Mouse (Mus musculus): ENCODE data around the gene Mitd1.

The Mitd1 gene

DNA sequence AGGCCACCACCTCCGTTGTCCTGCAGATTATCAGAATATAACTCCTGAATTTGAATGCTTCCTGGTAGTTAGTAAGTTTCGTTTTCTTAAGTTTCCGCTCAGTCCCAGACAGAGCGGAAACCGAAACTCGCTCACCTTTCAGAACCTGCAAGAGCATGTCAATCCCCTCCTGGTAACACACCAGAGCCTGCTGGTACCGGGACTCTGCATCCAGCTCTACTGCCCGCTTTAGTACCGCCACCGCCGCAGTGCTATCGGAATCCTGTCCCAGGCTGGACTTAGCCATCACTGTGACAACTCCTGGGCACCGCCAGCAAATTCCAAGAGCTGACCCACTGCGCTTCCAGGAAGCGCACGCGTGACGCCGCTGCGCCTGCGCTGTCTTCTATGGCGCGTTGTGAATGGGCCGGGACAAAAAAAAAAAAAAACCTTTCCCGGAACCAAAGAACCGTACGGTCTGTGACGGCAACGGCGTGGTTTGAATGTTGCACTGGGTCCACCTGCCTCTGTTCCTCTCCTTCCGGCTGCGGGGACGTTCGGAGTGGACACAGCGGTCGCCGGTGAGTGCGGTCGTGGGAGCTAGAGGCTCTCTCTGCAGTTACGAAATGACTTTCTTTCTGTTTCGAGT, at the start of gene Mitd1, which contains the start of gene Mrpl30:
TSS of gene Mitd1 (minus strand) at position 387 of the 628 bp plus-strand sequence.
TSS of gene Mrpl30 (plus strand) at position 453 of the 628 bp plus-strand sequence.
- peak; percentile 86 to 93 for DNase-seq

DNA sequence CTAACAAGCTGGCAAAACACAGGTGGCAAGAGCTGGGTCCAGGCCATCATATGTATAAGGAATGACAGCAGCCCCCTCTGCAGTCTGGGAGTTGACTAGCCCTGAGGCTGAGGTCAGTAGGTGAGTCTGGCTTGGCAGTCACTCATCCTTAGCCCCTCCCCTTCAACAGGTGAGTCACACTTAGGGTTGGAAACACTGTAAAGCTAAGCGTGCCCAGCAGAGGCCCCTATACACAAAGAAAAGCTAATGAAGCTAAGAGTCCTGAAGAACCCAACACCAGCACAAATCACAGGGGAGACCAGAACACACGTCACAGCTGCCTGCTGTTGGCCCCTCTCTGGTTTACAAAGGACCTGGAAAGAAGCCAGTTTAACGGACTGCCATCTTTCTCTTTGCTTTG, 41.6 kb upstream of the Mitd1 start:
- DNase-seq: peak in 1 of 2 experiments; percentile 2

DNA sequence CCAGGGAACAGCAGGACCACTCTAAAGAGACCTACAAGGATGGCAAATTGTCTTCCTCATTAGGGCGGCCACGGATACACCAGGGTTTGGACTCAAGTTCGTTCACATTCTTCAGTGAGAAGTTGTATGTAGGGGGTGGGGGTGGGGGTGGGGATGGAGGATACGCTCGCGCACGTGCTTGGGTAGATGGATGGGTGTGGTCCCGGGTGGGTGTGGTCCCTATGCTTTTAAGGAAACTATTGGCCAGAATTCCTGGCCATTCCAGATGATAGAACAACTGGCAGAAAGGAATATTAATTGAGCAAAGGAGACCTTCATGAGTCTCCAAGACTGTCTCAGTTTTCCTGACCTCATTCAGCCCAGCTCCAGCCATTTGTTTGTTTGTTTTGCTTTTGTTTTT, 35.8 kb upstream of the Mitd1 start:
- no peak for DNase-seq

DNA sequence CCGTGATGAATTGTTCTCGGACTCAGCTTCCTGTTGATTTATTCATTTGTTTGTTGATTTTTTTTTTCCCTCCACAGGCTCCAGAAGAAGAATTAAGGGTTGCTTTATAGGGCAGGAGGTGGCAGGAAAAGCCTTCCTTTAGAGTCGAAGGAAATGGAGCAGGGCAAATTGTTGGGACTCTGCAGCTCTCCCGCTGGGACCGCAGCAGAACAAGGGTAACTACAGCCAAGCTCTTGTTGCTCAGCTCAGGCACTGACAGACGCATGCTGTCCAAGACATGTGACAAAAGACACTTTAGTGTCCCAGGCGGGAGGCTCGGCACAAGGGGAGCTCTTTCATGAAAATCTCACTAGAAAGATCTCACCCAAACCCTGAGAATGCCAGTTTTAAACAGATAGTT, 32.3 kb upstream of the Mitd1 start:
- DNase-seq: peak; percentile 30 to 34

DNA sequence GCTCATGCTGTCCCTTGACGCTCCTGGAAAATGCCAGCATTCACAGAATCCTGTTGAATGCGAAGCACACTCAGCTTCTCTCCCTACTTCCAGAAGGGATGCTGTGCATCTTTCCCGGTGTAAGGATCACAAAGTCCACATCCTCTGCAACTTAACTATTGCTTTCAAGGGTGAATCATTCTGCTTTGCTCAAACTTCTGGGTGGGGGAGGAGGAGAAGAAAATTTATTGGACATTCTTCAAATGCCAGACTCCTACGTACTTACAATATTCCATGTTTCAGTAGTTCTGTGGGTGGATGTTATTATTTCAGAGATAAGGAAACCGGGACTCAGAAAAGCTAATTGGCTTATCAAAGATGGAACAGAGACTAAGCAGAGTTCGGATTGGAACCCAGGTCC, 27.9 kb upstream of the Mitd1 start:
- DNase-seq: no peak

DNA sequence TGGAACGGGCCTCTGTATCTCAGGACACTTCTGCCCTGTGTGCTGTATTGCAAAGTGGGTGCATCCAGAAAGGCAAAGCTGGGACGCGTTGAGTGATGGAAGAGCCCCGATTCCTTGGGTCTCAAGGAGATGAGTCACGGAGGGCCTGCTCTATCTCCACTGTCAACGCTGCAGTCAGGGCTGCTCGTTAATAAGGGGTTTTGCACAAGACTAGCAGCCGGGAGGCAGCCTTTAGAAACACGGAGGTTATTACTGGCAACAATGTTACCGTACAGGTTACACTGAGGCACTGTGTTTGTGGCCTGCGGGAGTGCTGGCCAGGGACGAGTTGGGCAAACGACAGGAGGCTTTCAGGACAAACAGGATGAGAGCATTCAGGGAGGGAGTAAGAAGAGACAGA, 27.5 kb upstream of the Mitd1 start:
- no peak for DNase-seq

DNA sequence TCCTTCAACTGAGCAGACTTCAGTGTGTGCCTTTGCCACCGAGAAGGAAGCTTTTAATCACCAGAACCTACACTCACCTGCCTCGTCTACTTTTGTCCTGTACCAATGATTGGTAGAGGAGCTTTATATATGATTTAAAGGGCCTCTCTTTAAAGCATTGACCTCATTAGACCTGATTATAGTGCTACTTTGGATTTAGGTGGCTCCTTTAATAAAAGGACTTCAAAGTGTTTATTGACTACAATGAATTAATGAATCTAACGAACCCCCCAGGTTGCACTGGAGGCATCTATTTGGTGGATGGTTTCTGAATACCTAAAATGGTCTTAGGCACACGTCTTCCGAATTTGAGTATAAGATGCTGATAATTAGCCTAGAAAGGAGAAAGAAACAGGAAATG, 26.2 kb upstream of the Mitd1 start, which contains the start of gene Lyg2:
TSS of gene Lyg2 (minus strand) at position 101 of the 400 bp plus-strand sequence.
- DNase-seq: no peak

DNA sequence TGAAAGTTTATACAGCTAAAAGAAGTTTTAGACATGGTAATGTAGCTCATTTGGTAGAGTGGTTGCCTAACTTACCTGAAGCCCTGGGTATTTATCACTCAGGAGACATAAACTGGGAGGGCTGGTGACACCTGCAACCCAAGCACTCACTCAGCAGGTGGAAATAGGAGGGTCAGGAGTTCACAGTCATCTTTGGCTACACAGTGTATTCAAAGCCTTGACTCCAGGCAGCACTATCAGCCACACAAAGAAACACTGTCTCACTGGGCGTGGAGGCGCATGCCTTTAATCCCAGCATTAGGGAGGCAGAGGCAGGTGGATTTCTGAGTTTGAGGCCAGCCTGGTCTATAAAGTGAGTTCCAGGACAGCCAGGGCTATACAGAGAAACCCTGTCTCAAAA, 22.5 kb upstream of the Mitd1 start:
- no peak for DNase-seq

DNA sequence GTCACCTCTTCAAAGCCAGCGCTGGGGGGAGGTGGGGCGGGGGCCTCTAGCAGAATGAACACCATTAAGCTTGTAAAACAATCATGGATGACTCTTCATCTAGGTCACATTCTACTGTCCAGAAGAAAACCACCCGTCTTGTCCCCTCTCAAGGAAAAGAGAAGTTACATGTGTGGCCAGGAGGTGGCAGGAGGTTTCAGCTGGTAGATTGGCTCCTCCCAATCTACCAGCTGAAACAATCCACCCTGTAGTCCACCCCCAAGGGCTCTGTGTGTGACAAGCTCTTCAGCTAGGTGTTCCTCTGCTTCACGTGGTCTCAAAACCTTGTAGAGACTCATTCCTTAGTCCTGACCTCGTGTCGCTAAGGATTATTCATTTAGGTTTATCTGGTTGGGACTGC, 13.0 kb upstream of the Mitd1 start:
- DNase-seq: peak in 1 of 2 experiments; percentile 12

DNA sequence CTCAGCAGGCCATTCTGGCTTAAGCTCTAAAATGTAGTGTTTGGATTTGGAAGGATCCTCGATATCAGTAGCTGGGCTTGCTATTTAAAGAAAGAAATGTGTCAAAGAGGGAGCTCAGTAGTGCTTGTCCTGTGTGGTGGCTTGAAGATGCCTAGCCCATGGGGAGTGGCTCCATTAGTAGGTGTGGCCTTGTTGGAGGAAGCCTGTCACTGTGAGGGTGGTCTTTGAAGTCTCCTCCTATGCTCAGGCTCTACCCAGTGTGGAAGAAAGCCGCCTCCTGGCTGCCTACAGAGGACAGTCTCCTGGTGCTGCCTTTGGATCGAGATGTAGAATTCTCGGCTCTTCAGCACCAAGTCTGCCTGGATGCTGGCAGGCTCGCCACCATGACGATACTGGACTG, 10.1 kb upstream of the Mitd1 start:
- no peak for DNase-seq

DNA sequence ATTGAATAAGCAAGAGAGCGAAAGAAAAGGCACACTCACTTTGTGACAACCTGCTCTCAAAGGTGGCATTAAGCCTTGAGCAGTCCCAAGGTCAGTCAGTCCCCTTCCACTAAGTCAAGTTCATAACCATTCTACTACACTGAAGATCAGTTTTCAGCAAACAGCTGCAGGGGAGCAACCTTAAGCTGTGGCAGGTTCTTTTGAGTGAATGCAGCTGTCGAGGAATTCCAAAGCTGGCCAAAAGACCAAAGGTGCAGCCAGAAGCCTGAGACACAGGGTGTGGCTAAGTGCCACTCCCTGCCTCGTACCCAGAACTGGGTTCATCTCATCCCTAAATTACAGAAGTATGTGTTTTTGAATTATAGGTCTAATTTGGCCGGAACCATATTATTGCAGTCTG, 9.6 kb upstream of the Mitd1 start:
- no peak for DNase-seq

DNA sequence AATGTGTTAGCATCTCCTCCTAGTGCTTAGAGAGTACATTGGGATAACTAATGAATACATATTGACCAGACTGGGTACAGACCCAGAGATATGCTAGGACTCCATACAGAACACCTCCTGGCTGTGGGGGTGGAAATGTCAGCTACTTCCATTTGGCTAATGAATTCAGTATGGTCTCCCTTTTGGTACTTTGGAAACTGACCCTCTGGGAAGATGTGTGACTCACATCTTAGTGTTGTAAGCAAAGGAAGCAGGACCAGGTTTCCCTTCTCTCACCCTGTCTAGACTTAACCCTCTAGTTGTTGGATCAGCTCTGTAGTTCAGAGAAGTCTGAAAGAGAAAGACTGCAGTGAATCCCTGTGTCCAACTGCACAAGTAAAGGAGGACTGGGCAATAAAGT, 4.4 kb upstream of the Mitd1 start:
- no peak for DNase-seq

DNA sequence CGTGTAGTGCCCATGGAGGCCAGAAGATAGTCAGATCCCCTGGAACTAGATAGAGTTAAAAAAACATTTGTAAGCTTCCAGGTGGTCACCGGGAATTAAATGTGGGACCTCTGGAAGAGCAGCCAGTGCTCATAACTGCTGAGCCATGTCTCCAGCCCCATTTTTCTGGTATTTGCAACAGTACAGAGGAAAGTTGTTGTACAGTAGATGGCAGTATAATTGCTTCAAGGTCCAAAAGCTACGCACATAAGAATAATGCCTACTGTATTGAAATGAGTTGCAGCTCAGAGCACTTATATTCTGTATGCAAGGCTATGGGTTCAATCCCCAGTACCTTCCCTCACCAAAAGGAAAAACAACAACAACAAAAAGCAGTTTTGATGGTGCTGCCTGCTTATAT, 1.2 kb upstream of the Mitd1 start:
- no peak for DNase-seq

DNA sequence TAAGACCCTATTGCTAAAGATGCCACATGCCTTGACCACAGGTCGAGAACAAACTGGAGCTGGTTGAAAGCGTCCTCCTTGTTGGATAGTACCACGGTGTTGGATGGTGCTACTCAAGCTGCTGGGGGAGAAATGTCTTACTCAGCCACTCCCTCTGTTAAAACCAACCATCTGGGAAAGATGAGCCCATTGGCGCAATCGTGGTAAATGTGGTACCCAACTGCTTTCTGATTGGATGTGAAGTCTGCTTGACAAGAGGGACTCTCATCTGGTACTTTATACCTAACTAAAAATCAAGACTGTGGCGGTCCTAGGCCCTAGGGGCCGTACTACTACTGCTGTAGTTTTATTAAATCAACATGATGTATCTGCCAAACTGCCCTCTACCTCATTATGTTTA, 1.0 kb downstream of the Mitd1 start:
- no peak for DNase-seq

DNA sequence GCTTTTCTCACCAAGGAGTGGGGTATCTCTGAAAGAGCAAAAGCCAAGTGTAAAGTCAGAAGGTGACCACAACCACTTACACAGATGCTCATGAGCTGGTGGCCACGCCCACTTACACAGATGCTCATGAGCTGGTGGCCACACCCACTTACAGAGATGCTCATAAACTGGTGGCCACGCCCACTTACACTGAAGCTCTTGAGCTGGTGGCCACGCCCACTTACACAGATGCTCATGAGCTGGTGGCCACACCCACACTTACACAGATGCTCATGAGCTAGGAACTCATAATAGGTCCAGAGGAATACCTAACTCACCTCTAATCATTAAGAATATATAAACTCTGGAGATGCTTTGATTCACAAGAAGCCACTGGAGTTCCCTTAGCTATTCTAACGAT, 5.8 kb downstream of the Mitd1 start:
- no peak for DNase-seq

DNA sequence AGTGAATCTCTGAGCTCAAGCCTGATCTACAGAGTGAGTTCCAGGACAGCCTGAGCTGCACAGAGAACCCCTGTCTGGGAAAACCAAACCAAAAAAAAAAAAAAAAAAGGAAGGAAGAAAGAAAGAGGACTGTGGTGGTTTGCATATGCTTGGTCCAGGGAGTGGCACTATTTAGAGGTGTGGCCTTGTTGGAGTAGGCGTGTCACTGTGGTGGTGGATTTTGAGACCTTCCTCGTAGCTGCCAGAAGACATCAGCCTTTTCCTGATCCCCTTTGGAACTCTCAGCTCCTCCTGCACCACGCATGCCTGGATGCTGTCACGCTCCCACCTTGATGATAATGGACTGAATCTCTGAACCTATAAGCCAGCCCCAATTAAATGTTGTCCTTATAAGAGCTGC, 6.8 kb downstream of the Mitd1 start:
- DNase-seq: no peak

DNA sequence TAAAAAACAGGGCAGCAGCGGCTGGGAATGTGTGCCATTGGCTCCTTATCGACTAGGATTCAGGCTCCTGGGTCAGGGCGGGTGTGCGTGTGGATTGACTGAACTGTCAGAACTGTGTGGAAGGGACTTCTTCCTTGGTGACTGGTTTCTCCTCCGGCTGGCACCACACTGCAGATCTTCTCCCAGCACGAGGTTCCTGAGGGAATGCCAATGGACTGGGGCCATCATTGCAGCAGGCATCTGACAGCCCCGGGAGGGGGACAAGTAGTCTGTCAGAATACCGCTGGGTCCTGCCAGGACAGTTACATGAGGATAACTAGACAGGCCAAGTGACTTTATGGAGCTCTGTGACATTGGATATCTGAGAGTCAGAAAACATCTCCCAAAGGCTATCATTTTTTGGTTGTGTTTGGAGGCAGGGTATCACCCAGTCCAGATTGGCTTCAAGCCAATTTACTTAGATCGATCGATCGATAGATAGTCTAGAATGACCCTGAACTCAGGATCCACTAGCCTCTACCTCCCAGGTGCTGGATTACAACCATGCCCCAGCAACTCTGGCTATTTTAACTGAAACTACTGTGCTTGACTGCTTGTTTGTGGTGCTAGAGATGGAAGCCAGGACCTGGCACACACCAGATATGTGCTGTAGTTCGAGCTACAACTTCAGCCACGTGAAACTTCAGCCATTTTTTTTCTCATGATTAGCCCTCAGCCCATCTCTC, 12.3 kb downstream of the Mitd1 start:
- no peak for DNase-seq

DNA sequence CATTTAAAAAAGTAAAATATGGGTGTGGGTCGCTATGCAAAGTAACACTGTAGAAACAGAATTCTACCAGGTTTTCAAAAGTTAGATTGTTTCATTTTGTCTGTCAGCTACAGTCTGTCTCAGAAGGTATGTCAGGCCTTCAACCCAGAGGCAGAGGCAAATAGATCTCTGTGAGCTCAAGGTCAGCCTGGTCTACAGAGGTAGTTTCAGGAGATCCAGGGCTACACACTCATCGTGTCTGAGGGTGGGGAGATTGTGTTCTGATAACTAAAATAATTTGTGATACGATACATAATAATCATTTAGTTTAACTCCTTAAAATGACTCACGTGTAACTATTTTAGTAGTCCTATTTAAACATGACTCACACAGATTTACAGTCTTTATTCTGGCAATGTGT, 17.1 kb downstream of the Mitd1 start:
- DNase-seq: no peak

DNA sequence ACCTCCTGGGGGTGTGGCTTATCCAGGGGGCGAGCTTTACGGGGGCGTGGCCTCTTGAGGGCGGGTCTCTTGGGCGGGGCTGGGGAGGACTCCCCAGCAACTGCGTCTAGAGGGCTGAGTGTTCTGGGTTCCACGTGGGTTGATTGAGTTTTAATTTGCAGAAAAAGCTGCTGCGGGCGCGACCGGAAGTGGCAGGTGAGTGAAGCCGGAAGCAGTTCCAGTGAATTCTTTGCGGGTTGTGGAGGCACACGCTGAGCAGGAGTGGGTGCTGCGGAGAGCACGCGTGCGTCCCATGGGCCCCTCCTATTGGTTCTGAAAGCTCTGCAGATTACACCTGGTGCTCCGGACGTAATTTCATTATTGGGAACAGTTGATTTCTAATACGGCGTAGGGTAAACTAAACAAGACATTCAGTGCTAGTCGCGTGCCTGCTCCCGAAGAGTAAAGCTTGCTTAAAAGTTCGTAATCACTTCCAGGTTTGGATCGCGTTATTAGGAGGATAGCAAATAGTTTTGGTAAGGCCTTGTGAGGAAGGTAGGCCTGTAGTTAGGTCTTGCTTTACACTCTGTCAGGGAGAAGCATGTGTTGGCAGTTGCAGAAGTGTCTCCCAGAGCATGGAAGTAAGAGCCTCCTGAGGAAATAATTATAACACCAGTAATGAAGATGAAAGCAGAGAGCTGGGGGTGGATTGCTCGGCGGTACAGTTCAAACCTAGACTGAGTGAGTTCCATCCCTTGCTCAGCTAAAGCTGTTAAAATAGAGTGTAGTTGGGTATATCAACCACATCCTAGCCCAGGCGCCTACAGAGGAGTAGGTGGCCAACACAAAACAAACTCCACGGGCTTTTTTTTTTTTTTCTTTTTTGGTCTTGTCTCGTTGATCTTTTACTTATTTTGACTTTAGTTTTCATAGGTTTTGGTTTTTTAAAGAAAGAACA, 17.8 kb downstream of the Mitd1 start:
- peak; percentile 76 to 77 for DNase-seq

DNA sequence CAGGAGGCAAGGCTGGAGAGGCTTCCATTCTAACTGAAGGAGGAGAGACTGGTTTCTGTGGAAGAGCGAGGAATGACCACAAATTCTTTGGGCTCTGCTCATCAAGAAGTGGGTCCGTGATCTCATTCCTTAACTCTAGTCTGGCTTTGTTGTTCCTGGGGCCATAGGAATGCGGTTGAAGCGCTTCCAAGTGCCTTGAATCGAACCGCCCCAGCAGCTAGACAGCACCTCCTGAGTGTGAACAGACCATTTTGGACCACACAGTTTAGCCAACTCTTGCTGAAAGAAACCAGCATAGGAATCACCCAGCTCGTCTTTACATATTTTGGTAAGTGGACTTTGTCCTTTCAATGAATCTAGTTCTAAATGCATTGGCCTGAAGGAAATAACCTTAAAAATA, 18.5 kb downstream of the Mitd1 start, which contains the start of gene Lipt1:
TSS of gene Lipt1 (plus strand) at position 35 of the 400 bp plus-strand sequence.
- no peak for DNase-seq

DNA sequence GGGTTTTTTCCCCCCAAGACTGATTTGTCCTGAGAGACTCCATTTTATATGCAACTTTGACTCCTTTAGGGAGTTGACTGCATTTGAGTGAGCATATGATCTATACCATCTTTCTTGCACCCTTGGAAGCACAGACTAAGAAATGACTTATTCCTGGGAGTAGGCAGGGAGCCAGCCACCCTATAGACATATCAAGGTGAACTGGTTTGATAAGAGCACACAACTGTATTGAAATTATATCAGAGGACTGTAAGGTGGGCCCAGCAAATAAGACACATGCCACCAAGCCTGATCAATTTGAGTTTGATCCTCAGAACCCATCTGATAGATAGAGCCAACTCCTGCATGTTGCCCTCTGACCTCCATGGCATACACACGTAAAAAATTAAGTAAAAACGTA, 20.8 kb downstream of the Mitd1 start:
- DNase-seq: no peak

DNA sequence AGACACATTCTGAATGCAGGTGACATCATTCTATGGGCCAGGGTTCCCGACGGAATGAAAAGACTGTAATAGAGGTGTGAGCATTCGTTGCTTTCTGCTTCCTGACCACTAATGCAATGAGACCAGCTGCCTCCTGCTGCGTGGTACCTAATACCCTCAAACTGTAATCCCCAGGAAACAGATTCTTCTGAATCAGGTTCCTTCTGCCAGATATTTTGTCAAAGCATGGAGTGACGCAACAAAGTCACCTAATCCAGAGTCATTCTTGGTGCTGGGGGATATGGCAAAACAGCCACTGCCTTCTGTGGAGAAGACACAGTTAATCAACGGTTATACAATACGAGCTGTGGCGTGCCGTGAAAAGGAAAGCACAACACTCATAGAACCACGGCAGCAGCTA, 21.6 kb downstream of the Mitd1 start:
- no peak for DNase-seq

DNA sequence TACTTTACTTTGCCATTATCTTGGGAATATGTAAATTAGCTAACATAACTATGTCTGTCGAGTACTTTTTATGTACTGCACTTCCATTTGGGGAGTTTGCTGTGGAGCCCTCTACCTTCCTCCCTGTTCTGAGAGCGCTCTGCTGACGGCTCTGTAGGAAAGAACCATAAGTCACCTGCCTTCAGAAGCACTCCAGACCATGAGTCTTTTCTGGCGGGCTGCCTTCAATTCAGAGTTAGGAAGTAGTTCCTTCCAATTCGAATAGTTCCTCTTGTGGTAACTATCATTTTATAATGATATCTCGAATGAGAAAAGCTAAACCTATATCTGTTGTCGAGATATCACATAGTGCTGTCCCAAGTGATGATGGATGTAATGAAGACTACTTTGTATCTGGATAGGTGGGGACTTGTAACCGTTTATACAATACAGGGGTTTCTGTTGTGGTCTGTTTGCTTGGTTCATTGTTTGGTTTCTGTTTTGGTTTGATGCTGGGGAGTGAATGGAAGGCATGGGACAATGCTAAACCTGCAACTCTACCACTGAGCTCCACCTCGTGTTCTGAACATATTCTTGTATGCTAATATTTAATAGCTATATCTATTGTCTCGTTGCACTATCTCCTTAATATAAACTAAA, 22.4 kb downstream of the Mitd1 start:
- DNase-seq: no peak
